Mouse (Mus musculus) olfactory bulb, adult 2 months (tissue): Measurements from ENCODE around the gene Tmem168.

Source experiments
- CTCF ChIP-seq: fragments of 200-500 bp; IDR thresholded peaks from 2 replicates; pipeline ENCODE4 v1.5.1; 2012; ENCODE audit warnings: low read depth, mild to moderate bottlenecking, low read length, moderate library complexity; ENCODE audit not compliant: insufficient read depth
- POLR2A ChIP-seq: fragments of 200-500 bp; IDR thresholded peaks from 2 replicates; pipeline ENCODE4 v1.6.1; 2012; ENCODE audit warnings: mild to moderate bottlenecking, low read depth, low read length, moderate library complexity; ENCODE audit not compliant: insufficient read depth

DNA sequence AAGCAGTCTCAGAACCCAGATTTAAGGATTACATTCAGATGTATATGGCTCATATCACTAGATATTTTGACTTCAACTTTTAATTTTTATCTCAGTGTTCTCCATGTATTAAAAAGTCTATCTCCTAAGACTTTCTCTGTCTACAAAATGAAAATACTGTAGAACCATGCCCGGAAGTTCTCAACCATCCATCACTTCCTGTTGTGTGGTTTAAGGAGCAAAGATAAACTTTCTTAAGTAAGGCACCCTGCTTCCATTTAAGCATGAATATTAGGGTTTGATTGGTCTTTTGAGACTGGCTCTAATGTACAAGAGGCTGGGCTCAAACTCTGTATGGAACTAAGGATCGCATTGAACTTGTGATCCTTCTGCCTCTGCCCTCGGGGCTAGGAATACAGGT lies 6.7 kb upstream of the Tmem168 start:
- TF ChIP-seq CTCF = no peak
- no peak for TF ChIP-seq POLR2A
